Mouse (Mus musculus): ENCODE results near the gene Cdh23. TPM values are rescaled to one million over a fixed set of nuclear protein-coding genes. Genes with fewer than 3 reads are reported as not detected.

Cdh23 gene
- polyA plus RNA-seq, 1 experiment, result 9.0 TPM

DNA sequence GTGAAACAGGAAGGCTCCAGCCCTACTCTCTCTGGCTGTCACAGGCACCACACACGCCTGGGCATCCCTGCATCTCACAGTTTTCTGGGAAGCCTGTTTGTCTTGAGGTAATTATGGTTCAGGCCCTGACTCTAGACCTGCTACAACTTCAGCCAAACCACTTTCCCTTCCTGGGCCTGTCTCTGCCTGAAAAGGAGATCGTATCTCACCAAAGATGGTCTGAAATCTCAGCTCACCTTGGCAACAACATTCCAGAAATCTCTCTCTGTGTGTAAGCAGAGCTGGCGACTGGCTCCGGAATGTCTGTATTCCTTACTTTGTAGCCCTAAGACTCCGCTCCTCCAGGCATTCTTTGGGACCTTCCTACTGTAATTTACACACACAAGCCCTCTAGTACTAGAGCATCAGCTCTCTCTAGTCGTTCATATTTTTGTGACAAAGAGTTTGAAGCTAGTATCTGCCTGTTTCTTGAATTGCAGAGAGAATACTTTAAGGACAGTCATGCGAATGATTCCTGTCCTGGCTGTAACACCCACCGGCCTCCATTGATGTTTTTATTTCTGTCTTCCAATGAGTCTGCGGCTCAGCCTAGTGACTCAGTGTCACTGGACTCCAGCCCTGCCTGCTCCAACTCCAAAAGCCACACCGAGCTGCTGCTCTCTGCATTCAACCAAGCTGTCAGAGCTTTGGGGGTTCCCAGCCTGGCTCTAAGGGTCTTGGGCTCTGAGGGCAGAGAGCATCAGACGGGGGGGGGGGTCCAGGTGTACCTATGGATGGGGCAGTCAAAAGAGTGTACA lies 341.2 kb downstream of the Cdh23 start:
- TF ChIP-seq CTCF (IDR thresholded peaks at IDR 0.05; ENCODE audit: borderline replicate concordance, extremely low read depth, insufficient read depth, insufficient read length), result no peak
- no peak for TF ChIP-seq POLR2A (IDR thresholded peaks at IDR 0.05; ENCODE audit: borderline replicate concordance, extremely low read depth, insufficient read depth, insufficient read length, poor library complexity, severe bottlenecking)
- no peak for DNase-seq (ENCODE audit: low read depth)

DNA sequence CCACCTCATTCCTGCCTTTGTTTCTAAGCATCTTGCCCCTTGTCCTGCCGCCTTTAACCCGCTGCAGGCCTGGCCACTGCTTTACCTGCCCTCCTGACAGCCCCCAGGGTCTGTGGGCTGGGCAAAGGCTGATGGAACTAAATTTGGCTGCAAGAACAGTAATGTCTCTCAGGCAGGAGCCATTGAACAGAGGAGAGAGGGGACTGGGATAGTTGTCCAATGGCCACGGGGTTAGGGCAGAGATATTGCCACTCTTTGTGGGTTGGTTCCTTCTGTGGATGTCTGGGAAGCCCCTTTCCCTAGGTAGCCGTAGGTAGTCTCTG lies 342.3 kb downstream of the Cdh23 start:
- TF ChIP-seq CTCF (IDR thresholded peaks at IDR 0.05; ENCODE audit: borderline replicate concordance, extremely low read depth, insufficient read depth, insufficient read length) (no peak), POLR2A (IDR thresholded peaks at IDR 0.05; ENCODE audit: borderline replicate concordance, extremely low read depth, insufficient read depth, insufficient read length, poor library complexity, severe bottlenecking) (no peak)
- DNase-seq (ENCODE audit: low read depth), result no peak

DNA sequence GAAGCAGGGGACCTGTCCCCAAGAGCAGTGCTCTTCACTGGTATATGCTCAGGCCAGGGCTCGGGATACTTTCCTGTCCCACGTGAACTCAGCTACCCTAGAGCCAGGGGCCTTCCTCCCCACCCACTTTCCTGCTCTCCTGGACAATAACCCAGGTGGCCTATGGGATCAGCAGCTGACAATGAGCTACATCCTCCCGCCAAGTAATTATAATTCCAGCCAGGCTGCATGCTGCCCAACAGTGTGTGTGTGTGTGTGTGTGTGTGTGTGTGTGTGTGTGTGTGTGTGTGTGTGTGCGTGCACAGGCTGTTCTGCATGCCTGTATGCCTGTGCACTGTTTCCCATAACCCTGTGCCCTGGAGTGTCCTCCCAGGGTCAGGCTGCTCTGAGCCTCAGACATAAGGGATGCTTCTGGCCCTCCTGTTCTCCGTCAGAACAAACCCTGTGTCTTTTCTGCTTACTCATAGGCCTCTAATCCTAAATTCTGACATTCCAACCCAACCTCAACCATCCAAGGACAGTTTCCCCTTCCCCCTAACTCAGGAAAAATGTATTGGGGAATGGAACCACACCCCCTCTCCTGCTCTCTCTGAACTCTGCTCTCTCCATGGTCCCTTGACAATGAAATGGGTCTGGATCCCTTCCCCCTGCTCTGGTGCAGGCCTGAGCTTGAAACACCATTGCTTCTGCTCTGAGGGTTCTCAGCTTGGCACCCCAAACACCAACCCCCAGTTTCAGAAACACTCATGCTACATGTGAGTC lies 342.9 kb downstream of the Cdh23 start:
- TF ChIP-seq CTCF (IDR thresholded peaks at IDR 0.05; ENCODE audit: borderline replicate concordance, extremely low read depth, insufficient read depth, insufficient read length) (no peak), POLR2A (IDR thresholded peaks at IDR 0.05; ENCODE audit: borderline replicate concordance, extremely low read depth, insufficient read depth, insufficient read length, poor library complexity, severe bottlenecking) (no peak)
- DNase-seq (ENCODE audit: low read depth), result peak; percentile 14

DNA sequence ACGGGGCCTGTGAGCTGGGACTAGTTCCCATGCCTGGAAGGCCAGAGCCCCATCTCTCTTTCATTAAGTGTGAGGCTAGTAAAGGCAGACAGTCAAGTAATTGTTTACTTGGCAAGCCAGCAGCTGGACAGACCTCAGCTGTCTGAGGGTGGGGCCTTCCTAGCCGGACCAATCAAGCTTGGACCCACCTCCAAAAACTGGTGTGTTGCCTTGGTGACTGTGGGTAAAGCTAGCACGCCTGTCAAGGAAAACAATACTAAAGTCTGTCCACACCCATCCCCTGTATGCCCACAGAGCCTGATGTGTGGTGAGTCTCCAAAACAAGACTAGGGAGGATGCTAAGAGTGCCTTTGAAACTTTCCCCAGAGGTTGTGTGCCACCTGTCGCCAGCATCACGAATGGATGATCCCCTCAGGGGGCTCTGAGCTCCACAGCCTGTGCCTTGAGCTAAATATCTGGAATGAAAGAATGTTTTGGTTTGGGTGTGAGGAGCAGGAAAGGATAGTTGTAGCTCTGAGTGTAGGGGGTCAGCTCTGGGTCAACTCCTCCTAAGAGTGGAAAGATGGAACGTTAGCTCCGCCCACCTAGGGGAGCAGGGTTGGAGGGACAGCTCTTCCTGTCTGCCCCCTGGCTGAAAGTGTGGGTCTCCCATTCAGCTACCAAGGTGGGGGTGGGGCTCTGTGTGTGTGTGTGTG lies 344.4 kb downstream of the Cdh23 start:
- peak; percentile 54 for DNase-seq (ENCODE audit: low read depth)
- TF ChIP-seq POLR2A (IDR thresholded peaks at IDR 0.05; ENCODE audit: borderline replicate concordance, extremely low read depth, insufficient read depth, insufficient read length, poor library complexity, severe bottlenecking) (no peak), CTCF (IDR thresholded peaks at IDR 0.05; ENCODE audit: borderline replicate concordance, extremely low read depth, insufficient read depth, insufficient read length) (no peak)

DNA sequence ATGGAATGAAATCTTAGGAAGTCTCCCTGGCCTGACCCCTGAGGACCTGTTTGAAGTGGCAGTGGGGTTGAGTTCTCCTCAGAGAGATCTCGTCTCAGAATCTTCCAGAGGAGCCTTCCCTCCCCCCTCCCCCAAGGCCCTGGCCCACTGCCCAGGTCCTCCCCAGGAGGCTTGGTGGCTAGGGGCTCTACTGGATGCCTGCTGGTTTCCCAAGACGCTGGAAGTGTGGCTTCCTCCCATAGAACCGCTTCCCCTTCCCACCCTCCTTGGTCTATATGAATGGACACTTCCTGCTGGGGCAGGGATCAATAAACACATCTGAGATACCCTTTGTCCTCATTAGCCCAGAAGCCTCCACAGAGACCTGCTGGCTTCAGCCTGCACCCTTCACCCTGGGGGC lies 345.0 kb downstream of the Cdh23 start:
- TF ChIP-seq POLR2A (IDR thresholded peaks at IDR 0.05; ENCODE audit: borderline replicate concordance, extremely low read depth, insufficient read depth, insufficient read length, poor library complexity, severe bottlenecking) (no peak), CTCF (IDR thresholded peaks at IDR 0.05; ENCODE audit: borderline replicate concordance, extremely low read depth, insufficient read depth, insufficient read length) (no peak)

DNA sequence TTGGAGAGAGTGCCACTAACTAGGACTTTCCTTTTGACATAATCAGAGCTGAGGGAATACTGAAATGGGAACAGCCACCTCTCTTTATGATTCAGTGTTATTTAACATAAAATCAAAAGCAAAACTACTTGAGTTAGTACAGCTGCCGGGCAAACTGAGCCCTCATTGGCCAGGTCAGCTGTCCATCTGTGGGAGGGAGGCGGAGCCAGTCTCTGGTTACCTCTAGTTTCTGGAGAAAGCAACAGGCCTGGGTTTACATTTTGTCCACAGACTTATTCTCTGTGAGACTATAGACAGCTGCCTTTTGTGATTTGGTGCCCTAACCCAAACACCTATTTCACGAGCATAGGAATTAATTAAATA lies 345.5 kb downstream of the Cdh23 start:
- peak; percentile 83 for DNase-seq (ENCODE audit: low read depth)
- TF ChIP-seq CTCF (IDR thresholded peaks at IDR 0.05; ENCODE audit: borderline replicate concordance, extremely low read depth, insufficient read depth, insufficient read length), result no peak
- TF ChIP-seq POLR2A (IDR thresholded peaks at IDR 0.05; ENCODE audit: borderline replicate concordance, extremely low read depth, insufficient read depth, insufficient read length, poor library complexity, severe bottlenecking), result no peak

More for the DNA sequence above, 345.0 kb downstream of the Cdh23 start:
- no peak for DNase-seq (ENCODE audit: low read depth)

DNA sequence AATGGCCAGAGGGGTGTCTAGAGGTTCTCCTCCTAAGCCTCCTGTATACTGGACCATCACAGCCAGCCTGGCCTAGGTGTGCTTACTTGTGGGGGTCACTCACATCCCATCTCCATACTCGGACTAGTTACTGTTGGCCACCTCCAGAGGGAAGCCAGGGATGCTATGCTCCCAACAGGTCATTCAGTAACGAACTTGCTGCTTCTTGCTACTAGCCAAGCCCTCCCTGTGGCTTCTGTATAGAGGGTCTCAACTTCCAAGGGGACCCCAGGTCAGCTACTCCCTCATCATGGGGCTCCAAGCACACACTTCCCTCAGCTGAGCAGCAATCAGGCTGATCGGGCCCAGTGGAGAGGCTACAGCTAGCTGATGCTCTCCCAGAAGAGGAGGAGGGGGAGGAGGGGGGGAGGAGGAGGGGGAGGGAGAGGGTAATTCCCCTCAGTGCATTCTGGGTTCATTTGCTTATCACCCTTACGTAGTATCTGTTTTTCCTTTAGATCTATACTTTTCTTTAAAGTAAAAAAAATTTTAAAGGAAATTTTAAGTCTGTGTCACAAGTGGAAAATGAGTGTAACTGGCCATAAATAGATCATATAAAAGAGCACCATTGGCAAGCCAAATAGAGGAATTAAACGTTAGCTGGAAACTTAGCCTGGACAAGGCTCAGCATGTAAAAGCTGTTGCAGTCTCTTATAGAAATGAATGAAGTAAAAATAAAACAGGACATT lies 346.0 kb downstream of the Cdh23 start:
- TF ChIP-seq CTCF (IDR thresholded peaks at IDR 0.05; ENCODE audit: borderline replicate concordance, extremely low read depth, insufficient read depth, insufficient read length) (no peak), POLR2A (IDR thresholded peaks at IDR 0.05; ENCODE audit: borderline replicate concordance, extremely low read depth, insufficient read depth, insufficient read length, poor library complexity, severe bottlenecking) (no peak)
- peak; percentile 8 for DNase-seq (ENCODE audit: low read depth)

DNA sequence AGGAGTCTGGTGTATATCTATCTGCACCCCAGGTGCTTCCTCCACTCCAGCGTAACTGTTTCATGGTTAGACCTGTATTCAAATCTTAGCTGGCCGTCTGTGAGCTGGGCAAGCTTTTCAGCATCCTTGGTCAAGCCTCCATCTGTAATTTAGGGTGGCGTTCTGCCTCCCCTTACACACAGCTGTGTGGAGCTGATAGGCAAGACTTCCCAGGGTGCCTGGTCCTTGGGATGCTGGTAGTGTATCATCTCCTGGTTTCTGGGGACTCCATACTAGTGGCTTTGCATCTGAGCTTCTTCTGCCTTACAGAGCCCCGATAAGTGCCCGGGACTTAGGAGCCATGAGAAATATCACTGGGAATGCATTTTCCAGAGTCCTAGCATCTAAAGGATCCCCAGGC lies 346.6 kb downstream of the Cdh23 start:
- no peak for DNase-seq (ENCODE audit: low read depth)
- no peak for TF ChIP-seq POLR2A (IDR thresholded peaks at IDR 0.05; ENCODE audit: borderline replicate concordance, extremely low read depth, insufficient read depth, insufficient read length, poor library complexity, severe bottlenecking)
- no peak for TF ChIP-seq CTCF (IDR thresholded peaks at IDR 0.05; ENCODE audit: borderline replicate concordance, extremely low read depth, insufficient read depth, insufficient read length)

DNA sequence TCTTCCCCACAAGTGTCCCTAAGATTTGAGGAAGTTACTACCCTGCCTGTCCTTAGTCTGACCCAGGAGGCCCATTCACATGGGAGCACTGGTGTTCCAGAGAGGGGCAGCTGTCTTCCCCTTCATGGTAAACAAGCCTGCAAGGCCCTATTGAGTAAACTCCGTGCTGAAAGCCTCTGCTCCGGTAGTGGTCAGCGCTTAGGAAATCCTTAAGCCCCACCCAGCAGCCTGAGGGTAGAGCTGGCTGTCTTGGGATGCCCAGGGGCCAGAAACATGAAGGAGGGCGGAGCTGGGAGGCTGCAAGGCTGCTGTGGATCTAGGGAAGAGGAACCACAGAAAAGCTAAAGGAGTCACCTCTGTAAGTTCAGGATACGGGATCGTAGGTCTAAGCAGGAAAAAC lies 347.2 kb downstream of the Cdh23 start:
- DNase-seq (ENCODE audit: low read depth), result no peak
- TF ChIP-seq POLR2A (IDR thresholded peaks at IDR 0.05; ENCODE audit: borderline replicate concordance, extremely low read depth, insufficient read depth, insufficient read length, poor library complexity, severe bottlenecking) (no peak), CTCF (IDR thresholded peaks at IDR 0.05; ENCODE audit: borderline replicate concordance, extremely low read depth, insufficient read depth, insufficient read length) (no peak)

DNA sequence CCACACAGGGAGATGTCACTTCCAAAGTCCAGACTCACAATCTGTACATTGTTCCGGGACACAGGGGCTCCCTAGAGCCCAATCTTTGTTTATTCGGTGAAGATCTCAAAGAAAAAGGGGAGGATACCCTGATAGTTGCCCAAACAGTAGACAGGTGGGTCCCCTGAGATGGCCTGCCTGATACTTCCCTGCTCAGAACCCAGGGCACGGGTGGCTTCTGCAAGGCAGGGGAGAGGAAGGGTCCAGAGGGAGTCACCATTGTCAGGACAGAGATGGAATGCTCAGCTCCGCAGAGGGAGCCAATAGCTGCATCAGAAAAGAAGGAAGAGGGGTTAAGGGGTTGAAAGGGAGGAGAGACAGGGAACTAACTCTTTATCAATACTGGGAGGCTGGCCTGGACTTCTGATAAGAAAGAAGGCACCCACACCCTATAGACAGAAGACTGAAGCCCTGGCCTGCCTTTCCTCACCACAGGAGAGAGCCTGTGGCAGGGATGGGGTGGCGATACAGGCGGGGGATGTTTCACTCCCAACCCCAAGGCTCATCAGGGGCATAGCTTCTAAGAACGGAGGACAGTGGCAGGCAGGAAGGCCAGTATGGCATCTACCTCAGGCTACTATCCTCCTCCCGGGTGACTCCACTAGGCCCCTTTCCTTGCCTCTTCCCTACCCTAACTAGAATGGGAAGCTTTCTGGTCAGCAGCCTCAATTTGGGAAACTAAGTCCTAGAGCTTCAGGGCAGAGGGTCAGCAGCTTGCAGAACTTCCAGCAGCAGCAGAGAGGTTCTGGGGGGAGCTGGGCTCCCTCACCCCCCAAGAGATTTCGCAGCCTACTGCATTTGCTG lies 348.3 kb downstream of the Cdh23 start:
- TF ChIP-seq POLR2A (IDR thresholded peaks at IDR 0.05; ENCODE audit: borderline replicate concordance, extremely low read depth, insufficient read depth, insufficient read length, poor library complexity, severe bottlenecking) (no peak), CTCF (IDR thresholded peaks at IDR 0.05; ENCODE audit: borderline replicate concordance, extremely low read depth, insufficient read depth, insufficient read length) (no peak)

More for the DNA sequence above, 348.3 kb downstream of the Cdh23 start:
- DNase-seq (ENCODE audit: low read depth), result no peak

All from brain, embryonic 14.5 days (tissue).